17 mouse cellular contexts compared by ENCODE assay signal in genomic region chr3:55350194-55350593, GRCm38 (mm10).
DNase-seq lines count a peak whose midpoint lies in the region; ATAC-seq and TF ChIP-seq lines count a peak whose summit lies in the region.
"Had no signal": no experiment of that assay in that cellular context is flagged by ENCODE, and none has a peak within 500 bp of the region (broad histone marks: within the 10 kb centered on the region; RNA-seq: fewer than 3 reads in every experiment).

No protein-coding gene starts in this region.

- no peak for DNase-seq in hindbrain, embryonic 11.5 days (ENCODE audit: low spot score)
- no peak for DNase-seq in forebrain, postnatal 0 days
- DNase-seq in cerebellum, adult 9-10 months, result no peak
- DNase-seq in ovary, postnatal 14 days (ENCODE audit: low spot score), result no peak
- DNase-seq: adrenal gland, postnatal 14 days; cerebellum, adult 8-10 months; gastrocnemius, postnatal 14 days; thymus, postnatal 36 days had no signal

- no peak for ATAC-seq in hindbrain, embryonic 13.5 days (ENCODE audit: low FRiP score)
- ATAC-seq in hindbrain, embryonic 11.5 days (ENCODE audit: low FRiP score), result no peak
- ATAC-seq in neural tube, embryonic 14.5 days (ENCODE audit: low read depth), result no peak
- ATAC-seq in neural tube, embryonic 15.5 days (ENCODE audit: low FRiP score), result no peak
- no peak for ATAC-seq in forebrain, postnatal 0 days
- ATAC-seq in midbrain, embryonic 16.5 days, result no peak
- ATAC-seq: inflammation-experienced regulatory T-cells, adult 6 months had no signal

- no peaks in the 10 kb centered on the region for H3K36me3 ChIP-seq in hindbrain, embryonic 13.5 days
- H3K36me3 ChIP-seq in hindbrain, embryonic 11.5 days (ENCODE audit: control insufficient read depth, insufficient read depth, low read length), result no peaks in the 10 kb centered on the region
- H3K36me3 ChIP-seq in neural tube, embryonic 14.5 days (ENCODE audit: control insufficient read depth, insufficient read depth, low read length), result no peaks in the 10 kb centered on the region
- no peaks in the 10 kb centered on the region for H3K36me3 ChIP-seq in neural tube, embryonic 15.5 days
- no peaks in the 10 kb centered on the region for H3K36me3 ChIP-seq in forebrain, postnatal 0 days (ENCODE audit: insufficient read depth)
- H3K36me3 ChIP-seq in midbrain, embryonic 16.5 days (ENCODE audit: control insufficient read depth, insufficient read depth, low read length), result no peaks in the 10 kb centered on the region
- H3K36me3 ChIP-seq: kidney, embryonic 15.5 days; limb, embryonic 13.5 days had no signal

- peak overlapping the region; percentile 50; the same call in 1 of the 2 replicates for H3K27ac ChIP-seq in hindbrain, embryonic 13.5 days
- no peak overlapping the region for H3K27ac ChIP-seq in hindbrain, embryonic 11.5 days (ENCODE audit: low read depth, low read length)
- H3K27ac ChIP-seq in neural tube, embryonic 14.5 days (ENCODE audit: low read depth, low read length), result peak overlapping the region; percentile 16; the same call in 1 of the 2 replicates
- no peak overlapping the region for H3K27ac ChIP-seq in neural tube, embryonic 15.5 days (replicated peaks)
- H3K27ac ChIP-seq in forebrain, postnatal 0 days (ENCODE audit: low read depth, low read length), result 0 out of 2 replicates have a peak overlapping the region, but pooled peaks have one; percentile 1
- peak overlapping the region; percentile 8 for H3K27ac ChIP-seq in midbrain, embryonic 16.5 days (ENCODE audit: low read length)
- H3K27ac ChIP-seq: kidney, embryonic 15.5 days; limb, embryonic 13.5 days; liver, embryonic 14.5 days; stomach, postnatal 0 days had no signal

- H3K9me3 ChIP-seq in hindbrain, embryonic 13.5 days, result no peaks in the 10 kb centered on the region
- H3K9me3 ChIP-seq in hindbrain, embryonic 11.5 days (ENCODE audit: control insufficient read depth, low read length), result no peaks in the 10 kb centered on the region
- H3K9me3 ChIP-seq in neural tube, embryonic 14.5 days (ENCODE audit: control insufficient read depth, low read length), result no peaks in the 10 kb centered on the region
- H3K9me3 ChIP-seq in neural tube, embryonic 15.5 days (replicated peaks), result no peaks in the 10 kb centered on the region
- H3K9me3 ChIP-seq in forebrain, postnatal 0 days (ENCODE audit: low read length), result no peaks in the 10 kb centered on the region
- no peaks in the 10 kb centered on the region for H3K9me3 ChIP-seq in midbrain, embryonic 16.5 days (replicated peaks; ENCODE audit: control insufficient read depth, low read length, poor library complexity, severe bottlenecking)
- H3K9me3 ChIP-seq: kidney, embryonic 15.5 days; limb, embryonic 13.5 days had no signal

- WGBS in hindbrain, embryonic 13.5 days, result 71% methylated on average over 2 of the region's 2 CpGs
- 86% methylated on average over 2 of the region's 2 CpGs for WGBS in hindbrain, embryonic 11.5 days
- 70% methylated on average over 2 of the region's 2 CpGs for WGBS in neural tube, embryonic 14.5 days
- WGBS in neural tube, embryonic 15.5 days, result 75% methylated on average over 2 of the region's 2 CpGs
- 75% methylated on average over 2 of the region's 2 CpGs for WGBS in forebrain, postnatal 0 days
- WGBS in midbrain, embryonic 16.5 days, result 72% methylated on average over 2 of the region's 2 CpGs

- no peak overlapping the region for H3K4me3 ChIP-seq in hindbrain, embryonic 13.5 days
- H3K4me3 ChIP-seq in hindbrain, embryonic 11.5 days (ENCODE audit: low read depth, low read length), result no peak overlapping the region
- no peak overlapping the region for H3K4me3 ChIP-seq in neural tube, embryonic 14.5 days (ENCODE audit: low read depth, low read length)
- no peak overlapping the region for H3K4me3 ChIP-seq in neural tube, embryonic 15.5 days (replicated peaks)
- H3K4me3 ChIP-seq in forebrain, postnatal 0 days (ENCODE audit: low read depth, low read length), result no peak overlapping the region
- H3K4me3 ChIP-seq in midbrain, embryonic 16.5 days (ENCODE audit: low read depth, low read length), result no peak overlapping the region
- H3K4me3 ChIP-seq: kidney, embryonic 15.5 days; limb, embryonic 13.5 days had no signal

- H3K4me1 ChIP-seq in hindbrain, embryonic 13.5 days (replicated peaks), result peaks cover 88% of the 10 kb centered on the region
- H3K4me1 ChIP-seq in hindbrain, embryonic 11.5 days (replicated peaks; ENCODE audit: control insufficient read depth, insufficient read depth, low read length), result peaks cover 16% of the 10 kb centered on the region
- H3K4me1 ChIP-seq in neural tube, embryonic 14.5 days (ENCODE audit: control insufficient read depth, insufficient read depth, low read length), result peaks cover 54% of the 10 kb centered on the region
- peaks cover 84% of the 10 kb centered on the region for H3K4me1 ChIP-seq in neural tube, embryonic 15.5 days
- H3K4me1 ChIP-seq in forebrain, postnatal 0 days (ENCODE audit: insufficient read depth), result peaks cover 75% of the 10 kb centered on the region
- H3K4me1 ChIP-seq in midbrain, embryonic 16.5 days (ENCODE audit: control insufficient read depth, insufficient read depth, low read length), result peaks cover 84% of the 10 kb centered on the region

- H3K27me3 ChIP-seq in hindbrain, embryonic 13.5 days, result no peaks in the 10 kb centered on the region
- H3K27me3 ChIP-seq in hindbrain, embryonic 11.5 days (ENCODE audit: control insufficient read depth, insufficient read depth, low read length), result no peaks in the 10 kb centered on the region
- H3K27me3 ChIP-seq in neural tube, embryonic 14.5 days (ENCODE audit: control insufficient read depth, insufficient read depth, low read length), result no peaks in the 10 kb centered on the region
- no peaks in the 10 kb centered on the region for H3K27me3 ChIP-seq in neural tube, embryonic 15.5 days (replicated peaks)
- H3K27me3 ChIP-seq in forebrain, postnatal 0 days (ENCODE audit: insufficient read depth, low read length), result no peaks in the 10 kb centered on the region
- H3K27me3 ChIP-seq in midbrain, embryonic 16.5 days (ENCODE audit: control insufficient read depth, insufficient read depth, low read depth, low read length), result no peaks in the 10 kb centered on the region
- H3K27me3 ChIP-seq: kidney, embryonic 15.5 days; limb, embryonic 13.5 days had no signal

- H3K9ac ChIP-seq in hindbrain, embryonic 13.5 days, result no peak overlapping the region
- no peak overlapping the region for H3K9ac ChIP-seq in hindbrain, embryonic 11.5 days (ENCODE audit: low read depth, low read length)
- H3K9ac ChIP-seq in neural tube, embryonic 14.5 days (replicated peaks; ENCODE audit: low read depth, low read length), result no peak overlapping the region
- H3K9ac ChIP-seq in neural tube, embryonic 15.5 days (replicated peaks), result no peak overlapping the region
- H3K9ac ChIP-seq in forebrain, postnatal 0 days, result no peak overlapping the region
- H3K9ac ChIP-seq in midbrain, embryonic 16.5 days (ENCODE audit: low read depth, low read length), result no peak overlapping the region
- H3K9ac ChIP-seq: kidney, embryonic 15.5 days; limb, embryonic 13.5 days; liver, embryonic 14.5 days had no signal

- no peak for TF ChIP-seq CTCF in forebrain, postnatal 0 days (IDR thresholded peaks at IDR 0.05; ENCODE audit: low read depth)

- H3K4me2 ChIP-seq in hindbrain, embryonic 13.5 days, result no peak overlapping the region
- no peak overlapping the region for H3K4me2 ChIP-seq in hindbrain, embryonic 11.5 days (replicated peaks; ENCODE audit: low read depth, low read length)
- no peak overlapping the region for H3K4me2 ChIP-seq in neural tube, embryonic 14.5 days (ENCODE audit: low read depth, low read length)
- H3K4me2 ChIP-seq in neural tube, embryonic 15.5 days, result no peak overlapping the region
- H3K4me2 ChIP-seq in forebrain, postnatal 0 days (ENCODE audit: low read depth), result no peak overlapping the region
- H3K4me2 ChIP-seq in midbrain, embryonic 16.5 days (ENCODE audit: low read length), result no peak overlapping the region
- H3K4me2 ChIP-seq: kidney, embryonic 15.5 days; limb, embryonic 13.5 days had no signal

Comparison
In these comparisons a context has a peak if more than half of its experiments do, and no peak if none do; other contexts are left out.
1. H3K27ac ChIP-seq: peak in hindbrain, embryonic 13.5 days (single experiment), neural tube, embryonic 14.5 days (single experiment), forebrain, postnatal 0 days (single experiment) and midbrain, embryonic 16.5 days (single experiment); none in hindbrain, embryonic 11.5 days (single experiment) and neural tube, embryonic 15.5 days (single experiment).